Mouse (Mus musculus): Measurements from ENCODE around the gene Fgb.

The Fgb gene

DNA sequence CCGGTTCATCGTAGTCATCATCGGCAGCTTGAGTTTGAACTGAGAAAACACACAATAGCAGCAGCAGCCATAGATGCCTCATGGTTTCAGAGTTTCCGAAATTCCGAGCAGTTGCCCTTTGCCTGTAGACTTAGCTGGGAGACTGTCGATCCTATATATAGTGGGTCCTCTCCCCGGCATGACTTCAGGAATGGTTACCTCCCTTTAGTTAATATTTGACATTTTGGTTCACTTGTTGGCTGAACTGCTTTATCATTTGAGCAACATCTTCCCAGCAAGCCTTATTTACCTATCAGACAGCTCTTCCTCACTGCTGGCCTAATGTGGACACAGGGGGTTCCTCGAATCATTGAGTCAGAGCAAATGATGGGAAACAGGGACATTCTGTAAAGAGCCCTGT lies at the start of gene Fgb:
Gene Fgb (minus strand): TSS at position 184 of the 400 bp plus-strand sequence.
- DNase-seq (ENCODE audit: low spot score in 2 of 2), result no peak

DNA sequence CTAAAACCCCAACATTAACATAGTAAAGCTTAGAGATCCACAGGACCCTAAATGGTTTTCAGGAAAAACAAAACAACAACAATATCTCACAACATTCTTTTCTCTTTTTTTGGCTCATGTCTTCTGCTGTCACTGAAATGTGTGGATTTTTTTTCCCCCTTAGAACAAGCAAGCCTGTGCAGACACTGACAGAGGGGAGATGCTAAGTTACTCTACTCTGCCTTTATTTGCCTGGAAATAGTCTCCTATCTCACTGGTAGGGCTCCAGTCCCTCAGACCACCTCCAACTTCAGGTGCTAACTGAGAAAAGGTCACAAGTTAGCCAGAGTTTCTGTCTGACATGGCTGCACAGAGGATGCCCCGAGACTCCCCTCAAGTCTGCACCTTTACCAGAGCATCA lies 49.5 kb upstream of the Fgb start:
- no peak for DNase-seq (ENCODE audit: low spot score in 2 of 2)

DNA sequence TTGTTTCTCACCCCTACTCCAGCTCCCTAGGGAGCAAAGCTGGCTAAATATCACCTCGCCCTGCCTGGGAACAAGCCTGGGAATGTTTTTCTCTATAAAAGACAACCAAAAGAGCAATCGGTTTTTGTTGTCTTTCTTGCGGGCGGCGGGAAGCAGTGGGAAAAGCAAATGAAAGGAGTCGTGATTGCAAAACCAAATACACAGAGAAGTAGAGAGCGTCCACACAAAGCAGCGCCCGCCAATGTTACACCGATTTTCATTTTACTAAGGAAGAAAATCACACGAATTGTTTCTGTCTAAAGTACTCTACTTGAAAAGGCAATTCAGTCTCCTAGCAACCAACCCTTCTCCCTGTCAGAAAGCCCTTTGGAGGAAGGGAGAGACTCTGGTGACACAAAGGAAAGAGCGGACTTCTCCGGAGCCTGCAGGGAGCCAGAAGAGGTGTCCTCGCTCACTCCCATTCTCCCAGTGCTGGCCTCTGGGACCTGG lies 48.9 kb upstream of the Fgb start:
- DNase-seq (ENCODE audit: low spot score in 2 of 2), result peak; percentile 16 to 27

DNA sequence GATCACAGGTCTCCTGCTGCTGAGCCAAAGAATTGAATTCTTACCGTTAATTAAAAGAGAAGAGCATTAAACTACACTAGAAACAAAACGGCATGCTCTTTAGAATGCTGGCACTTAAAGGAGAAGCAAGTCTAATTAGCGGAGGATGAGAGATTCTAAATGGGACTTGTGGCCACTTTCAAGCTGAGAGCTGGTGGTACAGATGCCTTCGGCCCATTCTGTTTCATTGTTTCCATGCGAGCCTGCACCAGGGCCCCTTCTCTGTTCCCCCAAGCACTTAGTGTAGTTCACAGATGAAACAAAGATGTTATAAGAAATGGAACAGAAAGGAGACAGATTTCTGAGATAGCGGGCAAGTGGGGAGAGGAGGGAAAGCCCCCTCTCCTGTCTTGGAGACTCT lies 47.9 kb upstream of the Fgb start:
- no peak for DNase-seq (ENCODE audit: low spot score in 2 of 2)

DNA sequence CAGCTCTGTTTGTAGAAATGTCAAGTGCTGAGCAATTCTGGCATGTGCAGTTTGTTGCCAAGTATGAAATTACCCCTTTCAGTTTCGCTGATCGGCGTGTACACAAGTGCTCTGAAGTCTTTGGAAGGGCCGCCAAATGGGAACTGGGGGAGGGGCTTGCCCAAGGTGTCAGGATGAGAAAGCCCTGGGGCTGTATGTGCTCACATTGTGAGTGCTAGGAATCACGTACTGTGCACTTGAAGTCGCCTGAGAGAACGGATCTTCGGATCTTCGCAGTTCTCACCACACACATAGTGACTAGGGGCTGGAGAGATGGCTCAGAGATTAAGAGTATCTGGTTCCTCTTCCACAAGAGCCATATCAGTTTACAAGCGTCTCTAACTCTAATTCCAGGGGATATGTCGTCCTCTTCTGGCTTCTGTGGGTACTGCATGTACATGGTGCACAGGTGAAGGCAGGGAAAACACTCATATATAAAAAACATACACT lies 30.9 kb upstream of the Fgb start:
- DNase-seq (ENCODE audit: low spot score in 2 of 2), result peak; percentile 29 to 54

DNA sequence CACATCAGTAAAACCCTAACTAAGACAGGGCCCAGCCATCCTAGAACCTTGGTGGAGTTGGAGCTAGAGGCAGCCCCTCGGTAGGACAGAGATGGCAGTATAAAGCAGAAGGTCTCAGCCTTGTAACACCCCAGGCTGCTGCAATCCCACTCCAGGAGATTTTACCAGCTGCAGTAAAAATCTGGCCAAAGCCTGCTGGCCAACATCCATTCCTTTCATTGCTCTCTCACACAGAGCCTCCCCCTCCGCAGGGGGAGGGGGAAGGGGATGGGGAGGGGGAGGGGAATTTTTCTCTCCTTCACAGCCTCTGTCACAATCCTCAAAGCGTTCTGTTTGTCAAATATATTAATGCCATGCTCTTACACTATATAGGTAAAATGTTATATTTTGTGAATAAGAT lies 26.9 kb upstream of the Fgb start:
- DNase-seq (ENCODE audit: low spot score in 2 of 2), result no peak

DNA sequence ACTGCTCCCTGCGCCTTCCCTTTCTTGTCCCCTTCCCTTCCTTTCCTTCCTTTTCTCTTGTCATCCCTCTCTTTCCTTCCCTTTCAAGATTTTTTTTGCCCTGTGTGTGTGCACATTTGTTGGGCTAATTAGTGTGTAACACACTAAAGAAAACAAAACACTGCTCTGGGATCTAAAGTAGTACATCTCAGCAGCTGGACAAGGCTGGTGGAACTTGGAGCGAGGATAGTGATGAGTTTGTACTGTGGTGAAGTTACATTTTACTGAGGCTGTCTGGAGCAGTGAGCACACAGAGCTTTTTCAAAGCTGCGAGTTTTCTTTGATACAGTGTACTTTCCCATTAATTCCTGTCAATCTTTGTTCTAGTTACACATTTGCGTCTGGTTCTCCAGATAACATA lies 20.6 kb upstream of the Fgb start:
- DNase-seq (ENCODE audit: low spot score in 2 of 2), result no peak

DNA sequence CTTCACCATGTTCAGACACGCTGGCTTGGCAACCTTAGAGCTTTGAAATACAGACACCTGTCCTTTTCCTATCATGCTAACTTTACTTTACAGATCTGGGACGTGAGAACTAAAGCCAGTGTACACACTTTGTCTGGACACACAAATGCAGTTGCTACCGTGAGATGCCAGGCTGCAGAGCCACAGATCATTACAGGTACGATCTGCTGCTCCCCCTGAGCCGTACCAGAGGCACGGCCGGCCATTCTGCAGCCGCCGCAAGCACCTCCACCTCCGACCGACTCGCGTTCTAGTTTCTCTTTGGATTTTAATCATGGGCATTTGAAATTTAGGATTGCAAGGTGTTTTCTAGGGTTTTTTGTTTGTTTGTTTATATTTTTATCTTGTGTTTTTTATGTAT lies 19.2 kb upstream of the Fgb start:
- DNase-seq (ENCODE audit: low spot score in 2 of 2), result no peak

GRCm38 (mm10) chr3:83067920-83068319 lies 18.3 kb upstream of the Fgb start:
- DNase-seq (ENCODE audit: low spot score in 2 of 2), result no peak

DNA sequence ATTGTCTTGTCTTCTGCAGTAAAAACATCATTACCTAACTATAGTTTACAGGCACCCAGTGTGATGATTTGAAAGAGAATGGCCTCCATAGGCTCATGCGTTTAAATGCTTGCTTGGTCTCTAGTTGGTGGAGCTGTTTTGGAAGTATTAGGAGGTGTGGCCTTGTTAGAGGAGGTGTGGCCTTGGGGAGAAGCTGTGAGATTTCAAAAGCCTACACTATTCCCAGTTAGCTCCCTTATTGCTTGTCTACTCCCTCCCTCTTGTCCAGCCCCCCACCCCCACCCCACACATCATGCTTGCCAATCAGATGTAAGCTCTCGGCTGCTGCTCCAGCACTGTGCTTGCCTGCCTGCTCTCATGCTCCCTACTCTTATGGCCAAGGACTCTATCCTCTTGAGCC lies 7.4 kb upstream of the Fgb start:
- DNase-seq (ENCODE audit: low spot score in 2 of 2), result no peak

DNA sequence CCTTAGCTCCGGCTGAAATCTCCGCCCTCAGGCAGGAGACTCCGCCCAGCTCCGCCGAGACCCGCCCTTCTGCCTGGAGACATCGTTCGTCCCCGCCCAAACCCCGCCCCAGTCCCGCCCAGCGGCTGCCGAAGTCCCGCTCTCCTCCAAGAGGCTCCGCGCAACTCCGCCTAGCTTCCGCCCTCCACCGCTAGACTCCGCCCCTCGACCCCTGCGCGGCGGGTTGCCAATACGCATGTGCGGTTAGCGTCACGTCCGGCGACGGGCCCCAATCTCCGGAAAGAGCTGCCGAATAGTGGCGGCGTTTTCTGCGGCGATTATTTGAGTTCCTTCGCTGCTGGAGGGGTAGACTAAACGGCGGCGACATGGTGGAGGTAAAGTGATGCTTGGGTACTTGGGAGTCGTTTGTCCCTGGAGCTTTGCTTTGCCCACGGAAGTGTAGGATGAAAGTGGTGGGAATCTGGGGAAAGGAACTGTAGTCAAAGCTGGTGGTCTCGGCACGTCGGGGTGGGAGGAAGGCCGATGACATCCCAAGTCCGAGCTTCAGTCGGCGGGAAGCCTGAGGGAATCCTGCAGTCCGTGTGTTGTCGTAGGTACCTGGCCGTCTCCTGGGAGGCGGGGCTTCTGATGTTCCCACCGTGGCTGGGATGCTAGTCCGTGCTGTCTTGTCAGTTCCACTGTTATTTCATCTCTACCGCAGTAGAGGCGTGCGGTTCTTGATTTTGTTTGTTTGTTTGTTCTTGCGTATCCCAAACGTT lies 5.8 kb upstream of the Fgb start, which contains the start of gene Plrg1:
Gene Plrg1 (plus strand): TSS at position 242 of the 758 bp plus-strand sequence.
- peak; percentile 97 to 99 for DNase-seq (ENCODE audit: low spot score in 2 of 2)

DNA sequence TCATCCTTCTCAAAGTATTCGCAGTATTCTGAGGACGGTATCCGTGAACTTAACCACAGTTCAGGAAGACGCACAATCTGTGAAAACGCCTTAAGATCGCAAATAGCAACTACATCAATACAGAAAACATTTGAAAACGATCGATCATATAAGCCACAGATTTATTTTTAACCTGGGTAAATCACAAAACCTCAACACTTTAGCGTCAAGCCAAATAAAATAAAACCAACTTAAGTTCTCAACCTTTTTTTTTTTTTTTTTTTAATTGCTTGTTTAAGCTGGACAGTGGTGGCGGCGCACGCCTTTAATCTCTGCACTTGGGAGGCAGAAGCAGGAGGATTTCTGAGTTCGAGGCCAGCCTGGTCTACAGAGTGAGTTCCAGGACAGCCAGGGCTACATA lies 5.1 kb upstream of the Fgb start:
- no peak for DNase-seq (ENCODE audit: low spot score in 2 of 2)

GRCm38 (mm10) chr3:83053758-83054157 lies 4.1 kb upstream of the Fgb start:
- DNase-seq (ENCODE audit: low spot score in 2 of 2), result peak; percentile 21 to 49

GRCm38 (mm10) chr3:83053126-83053525 lies 3.5 kb upstream of the Fgb start:
- no peak for DNase-seq (ENCODE audit: low spot score in 2 of 2)

- DNase-seq (ENCODE audit: low spot score in 2 of 2), result no peak
These were observed 2.4 kb upstream of the Fgb start for GRCm38 (mm10) chr3:83052102-83052501.

- no peak for DNase-seq (ENCODE audit: low spot score in 2 of 2)
These were observed 998 bp upstream of the Fgb start for GRCm38 (mm10) chr3:83050661-83051060.

- DNase-seq (ENCODE audit: low spot score in 2 of 2), result no peak
These were observed 3.0 kb downstream of the Fgb start for GRCm38 (mm10) chr3:83046649-83047048.

DNA sequence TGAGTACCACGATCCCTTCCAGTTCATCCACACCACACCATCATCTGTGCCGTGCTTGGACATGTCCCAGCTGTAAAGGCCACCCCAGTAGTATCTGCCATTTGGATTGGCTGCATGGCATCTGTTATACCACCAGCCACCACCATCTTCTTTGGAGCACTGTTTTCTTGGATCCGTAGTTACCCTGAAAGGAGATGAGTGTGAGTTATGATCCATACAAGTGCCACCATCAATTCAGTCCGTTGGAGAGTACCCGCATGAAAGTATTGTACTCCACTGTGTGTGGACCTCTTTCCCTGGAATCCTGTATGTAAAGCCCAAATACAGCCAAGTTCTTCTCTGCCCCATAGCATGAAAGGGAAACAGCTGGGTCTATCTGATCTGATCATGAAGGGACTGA lies 7.2 kb downstream of the Fgb start:
- no peak for DNase-seq (ENCODE audit: low spot score in 2 of 2)

GRCm38 (mm10) chr3:83039666-83040065 lies 10.0 kb downstream of the Fgb start:
- DNase-seq (ENCODE audit: low spot score in 2 of 2), result no peak

DNA sequence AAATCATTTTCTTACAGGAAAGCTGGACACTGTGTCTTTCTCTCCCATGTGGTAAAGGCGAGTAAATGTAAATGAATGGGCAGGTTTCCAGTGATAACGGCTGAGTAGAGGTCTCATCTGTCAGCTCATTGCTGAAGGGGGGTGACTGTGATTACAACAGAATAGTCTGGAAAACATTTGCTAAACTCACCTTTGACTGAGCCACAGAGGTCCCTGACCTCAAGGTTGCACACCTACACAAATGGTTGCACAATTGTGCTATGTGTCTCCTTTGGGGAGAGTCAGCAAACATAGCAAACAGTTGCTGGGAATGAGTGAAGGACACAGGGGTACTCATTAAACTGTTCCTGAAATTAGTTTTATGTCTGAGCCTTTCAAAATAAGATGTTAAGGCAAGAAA lies 10.8 kb downstream of the Fgb start:
- no peak for DNase-seq (ENCODE audit: low spot score in 2 of 2)

DNA sequence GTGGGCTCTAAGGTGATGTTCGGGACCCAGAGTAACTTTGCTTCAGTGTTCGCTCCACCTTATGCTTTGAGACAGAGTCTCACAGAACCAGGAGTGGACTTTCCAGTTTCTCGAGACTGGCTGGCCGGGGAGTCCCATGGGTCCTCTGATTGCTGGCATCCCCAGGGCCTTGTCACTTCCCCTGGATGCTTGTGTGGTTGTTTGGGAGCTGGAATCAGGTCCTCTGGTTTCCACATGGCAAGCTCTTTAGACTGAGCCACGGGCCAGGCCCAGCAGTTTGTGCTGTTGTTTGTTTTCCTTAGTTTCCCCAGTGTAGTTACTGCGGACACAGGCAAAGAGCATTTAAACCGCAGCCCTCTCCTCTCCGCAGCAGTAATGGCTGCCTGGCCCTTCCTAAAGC lies 15.9 kb downstream of the Fgb start:
- DNase-seq (ENCODE audit: low spot score in 2 of 2), result no peak

DNA sequence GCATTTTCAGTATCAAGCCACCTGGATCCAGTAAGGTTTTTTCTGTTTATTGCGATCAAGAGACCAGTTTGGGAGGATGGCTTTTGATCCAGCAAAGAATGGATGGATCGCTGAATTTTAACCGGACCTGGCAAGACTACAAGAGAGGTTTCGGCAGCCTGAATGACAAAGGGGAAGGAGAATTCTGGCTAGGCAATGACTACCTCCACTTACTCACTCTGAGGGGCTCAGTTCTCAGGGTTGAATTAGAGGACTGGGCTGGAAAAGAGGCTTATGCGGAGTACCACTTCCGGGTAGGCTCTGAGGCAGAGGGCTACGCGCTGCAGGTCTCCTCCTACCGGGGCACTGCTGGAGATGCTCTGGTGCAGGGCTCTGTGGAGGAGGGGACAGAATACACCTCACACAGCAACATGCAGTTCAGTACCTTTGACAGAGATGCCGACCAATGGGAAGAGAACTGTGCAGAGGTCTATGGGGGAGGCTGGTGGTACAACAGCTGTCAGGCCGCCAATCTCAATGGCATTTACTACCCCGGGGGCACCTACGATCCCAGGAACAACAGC lies 16.8 kb downstream of the Fgb start:
- DNase-seq (ENCODE audit: low spot score in 2 of 2), result no peak

DNA sequence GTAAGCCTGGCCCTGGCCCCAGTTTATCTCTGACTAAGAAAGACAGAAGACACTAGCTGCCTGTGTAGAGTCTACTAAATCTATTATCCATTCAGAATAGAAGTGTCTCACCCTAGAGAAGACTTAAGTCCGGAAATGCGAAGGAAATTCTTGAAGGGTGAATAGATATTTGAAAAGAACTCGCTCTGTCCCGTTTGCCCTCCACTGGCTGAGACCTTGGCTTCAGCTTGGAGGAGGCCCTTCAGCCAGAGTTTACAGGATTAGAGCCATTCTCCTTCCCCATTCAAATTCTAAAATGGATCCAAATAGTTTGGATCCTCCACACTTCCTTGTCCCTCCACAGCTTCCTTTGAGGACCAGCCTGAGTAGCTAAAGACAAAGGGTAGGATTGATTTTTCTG lies 19.3 kb downstream of the Fgb start:
- no peak for DNase-seq (ENCODE audit: low spot score in 2 of 2)

Measured in frontal cortex, postnatal 36 days (tissue).